In the genomic region with DNA sequence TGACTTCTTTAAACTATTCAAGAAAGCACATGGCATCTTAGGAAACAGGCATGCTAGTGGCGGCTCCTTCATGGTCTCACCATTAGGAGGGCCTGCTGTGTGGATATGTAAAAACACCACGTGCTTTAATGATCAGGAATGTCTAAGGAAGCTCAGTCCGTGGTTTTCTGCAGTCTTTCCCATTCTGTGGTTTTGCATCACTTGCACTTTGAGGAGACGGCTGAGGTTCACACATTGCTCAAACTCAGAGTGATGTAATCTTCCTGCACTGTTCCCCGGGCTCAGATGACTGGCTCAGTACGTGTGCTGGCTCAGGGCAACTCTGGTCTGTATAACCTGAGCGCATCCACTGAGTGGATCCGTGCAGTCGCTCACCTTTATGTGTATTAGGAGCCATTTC, we compare ENCODE assay signal across 27 mouse cellular contexts.
DNase-seq lines count a peak whose midpoint lies in the region; ATAC-seq lines count a peak whose summit lies in the region.
"Had no signal": no experiment of that assay in that cellular context is flagged by ENCODE, and none has a peak within 500 bp of the region (broad histone marks: within the 10 kb centered on the region; RNA-seq: fewer than 3 reads in every experiment).

No protein-coding gene starts in this region.

- no peaks in the 10 kb centered on the region for H3K4me1 ChIP-seq in forebrain, embryonic 14.5 days (ENCODE audit: control insufficient read depth, insufficient read depth, low read length)
- H3K4me1 ChIP-seq: embryonic facial prominence, embryonic 15.5 days; liver, embryonic 13.5 days; lung, embryonic 15.5 days had no signal

- peak; percentile 4 for DNase-seq in lung, postnatal 36 days
- DNase-seq in lung, postnatal 14 days, result no peak
- peak; percentile 22 for DNase-seq in Muller cell, postnatal 12 days (ENCODE audit: inconsistent ontology term)
- DNase-seq in fibroblast of lung, adult 2 months (ENCODE audit: low read depth), result peak; percentile 50
- DNase-seq in layer of hippocampus, adult 8-10 months (ENCODE audit: low spot score in 2 of 2), result no peak
- no peak for DNase-seq in forebrain, embryonic 14.5 days (ENCODE audit: low spot score)
- DNase-seq in left cerebral cortex, postnatal 4 days, result no peak
- DNase-seq: adrenal gland, adult 8-10 months; cerebellum, adult 9-10 months; gastrocnemius, postnatal 14 days; heart, adult 2 months; kidney, postnatal 36 days; layer of hippocampus, adult 9-11 months; liver, embryonic 13.5 days; retina, postnatal 1 day; thymus, postnatal 36 days had no signal

- peaks cover 82% of the 10 kb centered on the region for H3K36me3 ChIP-seq in forebrain, embryonic 14.5 days (ENCODE audit: control insufficient read depth, insufficient read depth, low read length)
- H3K36me3 ChIP-seq: G1E had no signal

- intact Hi-C loops in left cerebral cortex, postnatal 4 days (cut with DNase I), result no loop called here

- WGBS in forebrain, embryonic 14.5 days, result 88% methylated on average over 9 of the region's 9 CpGs

- H3K27me3 ChIP-seq in forebrain, embryonic 14.5 days (replicated peaks; ENCODE audit: control insufficient read depth, insufficient read depth, low read length), result no peaks in the 10 kb centered on the region
- H3K27me3 ChIP-seq: embryonic facial prominence, embryonic 15.5 days; forebrain, embryonic 12.5 days; heart, embryonic 15.5 days; limb, embryonic 12.5 days; liver, embryonic 13.5 days; lung, embryonic 15.5 days had no signal

- no peaks in the 10 kb centered on the region for H3K9me3 ChIP-seq in forebrain, embryonic 14.5 days (replicated peaks; ENCODE audit: control insufficient read depth, low read length)
- H3K9me3 ChIP-seq: embryonic facial prominence, embryonic 15.5 days; forebrain, embryonic 12.5 days; G1E; heart, embryonic 15.5 days; limb, embryonic 12.5 days; liver, embryonic 13.5 days; lung, embryonic 15.5 days had no signal

- no peak overlapping the region for H3K9ac ChIP-seq in forebrain, embryonic 14.5 days (ENCODE audit: low read length)
- H3K9ac ChIP-seq: embryonic facial prominence, embryonic 15.5 days; forebrain, embryonic 12.5 days; heart, embryonic 15.5 days; limb, embryonic 12.5 days; liver, embryonic 13.5 days; lung, embryonic 15.5 days had no signal

- no peak overlapping the region for H3K4me2 ChIP-seq in forebrain, embryonic 14.5 days (ENCODE audit: low read length)
- H3K4me2 ChIP-seq: embryonic facial prominence, embryonic 15.5 days; forebrain, embryonic 12.5 days; heart, embryonic 15.5 days; limb, embryonic 12.5 days; liver, embryonic 13.5 days; lung, embryonic 15.5 days had no signal

- no peak overlapping the region for H3K27ac ChIP-seq in forebrain, embryonic 14.5 days (ENCODE audit: low read depth, low read length)
- H3K27ac ChIP-seq: embryonic facial prominence, embryonic 15.5 days; forebrain, embryonic 12.5 days; heart, adult 2 months; heart, embryonic 15.5 days; limb, embryonic 12.5 days; liver, embryonic 13.5 days; lung, embryonic 15.5 days had no signal

- ATAC-seq in forebrain, embryonic 14.5 days, result no peak
- ATAC-seq: CD4-positive, CD25-positive, alpha-beta regulatory T cell, adult 4 months; hindbrain, embryonic 16.5 days; intestine, embryonic 16.5 days; midbrain, embryonic 16.5 days had no signal

- H3K4me3 ChIP-seq in forebrain, embryonic 14.5 days (ENCODE audit: low read depth, low read length), result no peak overlapping the region
- H3K4me3 ChIP-seq: embryonic facial prominence, embryonic 15.5 days; forebrain, embryonic 12.5 days; heart, adult 2 months; heart, embryonic 15.5 days; left cerebral cortex, adult 2 months; limb, embryonic 12.5 days; liver, embryonic 13.5 days; lung, embryonic 15.5 days had no signal

Comparison
In these comparisons a context has a peak if more than half of its experiments do, and no peak if none do; other contexts are left out.
1. DNase-seq: peak in lung, postnatal 36 days (single experiment), Muller cell, postnatal 12 days (single experiment) and fibroblast of lung, adult 2 months (single experiment); none in lung, postnatal 14 days (single experiment), layer of hippocampus, adult 8-10 months (0 of 2), forebrain, embryonic 14.5 days (single experiment) and left cerebral cortex, postnatal 4 days (single experiment).